Mouse (Mus musculus) C2C12 (cell line): ENCODE measurements at regions not wholly inside any gene's neighbourhood (a gene's known extent, or its start where the extent isn't known, plus 50 kb on each side); places are given as distances from the start of the nearest gene placed in this dataset.

Experiments used
- H3K27me3 ChIP-seq: one replicate; pipeline ENCODE4 v1.6.1; 2011; ENCODE audit not compliant: control insufficient read depth, insufficient read depth, insufficient read length
- H3K36me3 ChIP-seq: one replicate; pipeline ENCODE4 v1.6.1; 2011; ENCODE audit not compliant: control insufficient read depth, insufficient read depth
- H3K4me3 ChIP-seq: one replicate; pipeline ENCODE4 v1.5.1; 2011; ENCODE audit warnings: mild to moderate bottlenecking, control low read depth; ENCODE audit not compliant: poor library complexity, insufficient read depth, severe bottlenecking
- H3K79me2 ChIP-seq: one replicate; pipeline ENCODE4 v1.6.1; 2011; ENCODE audit not compliant: control insufficient read depth, insufficient read depth
- H3K79me3 ChIP-seq: one replicate; pipeline ENCODE4 v1.6.1; 2011; ENCODE audit warnings: low read depth, control low read depth
- H3ac ChIP-seq: one replicate; pipeline ENCODE3; 2011; ENCODE audit warnings: low read depth; ENCODE audit not compliant: control insufficient read depth, insufficient read length
- CEBPB ChIP-seq: IDR thresholded peaks from one replicate; pipeline ENCODE4 v1.6.1; 2011; ENCODE audit warnings: low read depth, mild to moderate bottlenecking, control low read depth, moderate library complexity
- CTCF ChIP-seq: IDR thresholded peaks from one replicate; pipeline ENCODE4 v1.5.1; 2011; ENCODE audit not compliant: control insufficient read depth, insufficient read depth, insufficient read length
- FOSL1 ChIP-seq: IDR thresholded peaks from one replicate; pipeline ENCODE4 v1.8.0; 2011; ENCODE audit warnings: mild to moderate bottlenecking, low read length; ENCODE audit not compliant: poor library complexity, insufficient read depth, severe bottlenecking
- MAX ChIP-seq: IDR thresholded peaks from one replicate; pipeline ENCODE4 v1.6.1; 2011; ENCODE audit warnings: mild to moderate bottlenecking, control low read depth
- MYOD1 ChIP-seq: IDR thresholded peaks from one replicate; pipeline ENCODE4 v1.6.1; 2011; ENCODE audit warnings: low read depth; ENCODE audit not compliant: control insufficient read depth, insufficient read length
- MYOG ChIP-seq: IDR thresholded peaks from one replicate; pipeline ENCODE4 v1.6.1; 2011; ENCODE audit not compliant: control insufficient read depth, insufficient read length; ENCODE audit errors: extremely low read depth
- USF1 ChIP-seq: IDR thresholded peaks from one replicate; pipeline ENCODE4 v1.6.1; 2011; ENCODE audit warnings: low read depth, mild to moderate bottlenecking, control low read depth, moderate library complexity

- Histone ChIP-seq H3K4me3 (no peak overlapping the region), H3K79me3 (no peaks in the 10 kb centered on the region), H3ac (no peak overlapping the region), H3K79me2 (no peaks in the 10 kb centered on the region), H3K27me3 (no peaks in the 10 kb centered on the region), H3K36me3 (no peaks in the 10 kb centered on the region)
- TF ChIP-seq MYOD1 (no peak), CEBPB (no peak), CTCF (no peak), MAX (no peak), USF1 (no peak), FOSL1 (no peak), MYOG (no peak)
These were observed 496.2 kb upstream of the Fam160b2 start for GRCm38 (mm10) chr14:71095661-71096422.

DNA sequence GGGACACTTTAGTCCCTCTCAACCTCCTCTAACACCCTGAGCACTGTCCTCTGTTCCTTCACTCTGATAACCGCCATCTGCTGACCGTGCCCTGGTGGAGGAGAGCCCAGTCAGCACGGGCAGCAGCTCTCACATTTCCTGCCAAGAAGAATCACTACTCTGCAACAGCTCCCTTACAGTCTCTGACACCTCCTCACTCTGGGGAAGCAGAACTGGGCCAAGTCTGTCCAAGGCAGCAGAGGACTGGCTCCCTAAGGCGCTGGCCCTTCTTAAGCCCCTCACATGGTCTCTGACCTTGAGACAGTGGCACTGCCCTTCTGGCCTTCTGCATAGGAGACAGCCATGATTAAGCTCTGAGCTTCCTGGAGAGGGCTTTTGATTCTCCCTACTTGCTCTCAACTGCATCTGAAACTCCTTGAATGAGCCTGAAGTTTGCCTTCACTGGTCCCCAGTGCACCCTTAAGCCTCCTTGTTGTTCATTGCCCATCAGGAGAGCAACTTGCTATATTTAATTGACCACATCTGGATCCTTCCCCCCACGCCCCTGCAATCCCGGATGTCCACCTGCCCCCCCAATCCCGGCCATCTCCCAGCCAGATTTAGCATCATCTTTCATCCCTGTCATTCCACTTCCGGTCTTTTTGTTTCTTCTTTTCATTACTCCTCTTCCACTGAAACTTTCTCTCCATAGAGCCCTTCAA is 493.1 kb upstream of the Fam160b2 start:
- Histone ChIP-seq H3K79me2 (no peaks in the 10 kb centered on the region), H3K79me3 (no peaks in the 10 kb centered on the region), H3K4me3 (no peak overlapping the region), H3K27me3 (no peaks in the 10 kb centered on the region), H3K36me3 (no peaks in the 10 kb centered on the region), H3ac (no peak overlapping the region)
- no peak for TF ChIP-seq MYOD1
- TF ChIP-seq USF1 = no peak
- no peak for TF ChIP-seq MAX
- TF ChIP-seq MYOG = no peak
- no peak for TF ChIP-seq FOSL1
- no peak for TF ChIP-seq CTCF
- no peak for TF ChIP-seq CEBPB

- no peaks in the 10 kb centered on the region for H3K27me3 ChIP-seq
- no peaks in the 10 kb centered on the region for H3K36me3 ChIP-seq
- H3K79me3 ChIP-seq = no peaks in the 10 kb centered on the region
- H3K79me2 ChIP-seq = no peaks in the 10 kb centered on the region
- TF ChIP-seq MYOG (no peak), FOSL1 (no peak), CTCF (no peak), MAX (no peak), CEBPB (no peak), USF1 (no peak), MYOD1 (no peak)
- H3K4me3 ChIP-seq = no peak overlapping the region
- no peak overlapping the region for H3ac ChIP-seq
These were observed 486.1 kb upstream of the Fam160b2 start for GRCm38 (mm10) chr14:71085721-71086120.

GRCm38 (mm10) chr14:71082327-71082726 is 482.7 kb upstream of the Fam160b2 start:
- no peak overlapping the region for H3K4me3 ChIP-seq
- no peaks in the 10 kb centered on the region for H3K79me2 ChIP-seq
- H3K79me3 ChIP-seq = no peaks in the 10 kb centered on the region
- no peak overlapping the region for H3ac ChIP-seq
- no peaks in the 10 kb centered on the region for H3K27me3 ChIP-seq
- H3K36me3 ChIP-seq = no peaks in the 10 kb centered on the region
- peak; percentile 80 for TF ChIP-seq MYOD1
- no peak for TF ChIP-seq CTCF
- no peak for TF ChIP-seq USF1
- peak; percentile 19 for TF ChIP-seq MAX
- TF ChIP-seq CEBPB = peak; percentile 27

- Histone ChIP-seq H3K4me3 (no peak overlapping the region), H3ac (no peak overlapping the region), H3K36me3 (no peaks in the 10 kb centered on the region), H3K79me2 (no peaks in the 10 kb centered on the region), H3K27me3 (no peaks in the 10 kb centered on the region), H3K79me3 (no peaks in the 10 kb centered on the region)
- TF ChIP-seq CEBPB = no peak
- no peak for TF ChIP-seq MYOG
- no peak for TF ChIP-seq MYOD1
- TF ChIP-seq CTCF = no peak
- TF ChIP-seq MAX = no peak
- TF ChIP-seq USF1 = no peak
- no peak for TF ChIP-seq FOSL1
These were observed 476.0 kb upstream of the Fam160b2 start for GRCm38 (mm10) chr14:71075671-71076070.

- TF ChIP-seq MYOD1 = no peak
- no peak for TF ChIP-seq CTCF
- TF ChIP-seq MAX = no peak
- TF ChIP-seq MYOG = no peak
- H3ac ChIP-seq = no peak overlapping the region
- H3K79me3 ChIP-seq = no peaks in the 10 kb centered on the region
These were observed 474.4 kb upstream of the Fam160b2 start for GRCm38 (mm10) chr14:71074019-71074418.

More at GRCm38 (mm10) chr14:71074019-71074418, 474.4 kb upstream of the Fam160b2 start:
- Histone ChIP-seq H3K79me2 (no peaks in the 10 kb centered on the region), H3K4me3 (no peak overlapping the region), H3K36me3 (no peaks in the 10 kb centered on the region), H3K27me3 (no peaks in the 10 kb centered on the region)
